Mouse (Mus musculus) liver, postnatal 0 days (tissue): ENCODE measurements around the gene 2410131K14Rik.

ENCODE experiments used
- CTCF ChIP-seq: sonication (generic); IDR thresholded peaks from 2 replicates; pipeline ENCODE4 v1.5.1; 2016; ENCODE audit warnings: antibody characterized with exemption, low read depth
- EP300 ChIP-seq: IDR thresholded peaks from 2 replicates; pipeline ENCODE4 v1.6.1; 2016; ENCODE audit warnings: antibody characterized with exemption, low read depth, mild to moderate bottlenecking

GRCm38 (mm10) chr5:118245606-118246308 is 730 bp downstream of the 2410131K14Rik start:
- TF ChIP-seq CTCF (no peak), EP300 (no peak)
